Mouse (Mus musculus) lung, adult 2 months (tissue): ENCODE measurements at regions not wholly inside any gene's neighbourhood (a gene's known extent, or its start where the extent isn't known, plus 50 kb on each side); places are given as distances from the start of the nearest gene placed in this dataset.
A peak's percentile ranks its signal among the peaks of the same experiment; 100 is the strongest.

Experiments used
- DNase-seq: peaks from one replicate; pipeline ENCODE4 v3.0.0; 2022
- H3K4me1 ChIP-seq: fragments of 200-500 bp; 2 replicates; pipeline ENCODE4 v1.6.1; 2011; ENCODE audit warnings: low read length; ENCODE audit not compliant: control insufficient read depth, insufficient read depth
- H3K4me3 ChIP-seq: fragments of 200-500 bp; replicated peaks from 2 replicates; pipeline ENCODE3; 2011; ENCODE audit warnings: low read depth, mild to moderate bottlenecking, control low read depth, low read length; ENCODE audit errors: extremely low read depth
- CTCF ChIP-seq: fragments of 200-500 bp; IDR thresholded peaks from 2 replicates; pipeline ENCODE4 v1.5.1; 2011; ENCODE audit warnings: mild to moderate bottlenecking, low read length, control low read depth; ENCODE audit not compliant: insufficient read depth
- POLR2A ChIP-seq: fragments of 200-500 bp; IDR thresholded peaks from 2 replicates; pipeline ENCODE4 v1.6.1; 2011; ENCODE audit warnings: low read depth, mild to moderate bottlenecking, control low read depth, low read length, borderline replicate concordance; ENCODE audit errors: extremely low read depth
- WGBS: fragments of 180-500 bp; shearing (Covaris S2); methylation state at CpG from one replicate; pipeline ENCODE4 v1.1.7; 2018; 5-methylcytosine and 5-hydroxymethylcytosine counted together

GRCm38 (mm10) chr5:15773839-15774238, 59.8 kb upstream of the Speer4c start:
- DNase-seq, result no peak
- WGBS, result 54% methylated on average over 3 of the region's 3 CpGs
- Histone ChIP-seq H3K4me1 (no peaks in the 10 kb centered on the region), H3K4me3 (no peak overlapping the region)
- TF ChIP-seq CTCF, result no peak
- TF ChIP-seq POLR2A, result no peak

GRCm38 (mm10) chr5:15774567-15774966, 60.5 kb upstream of the Speer4c start:
- 41% methylated on average over 3 of the region's 3 CpGs for WGBS
- no peak overlapping the region for H3K4me3 ChIP-seq
- DNase-seq, result no peak
- no peaks in the 10 kb centered on the region for H3K4me1 ChIP-seq
- TF ChIP-seq CTCF (no peak), POLR2A (no peak)

DNA sequence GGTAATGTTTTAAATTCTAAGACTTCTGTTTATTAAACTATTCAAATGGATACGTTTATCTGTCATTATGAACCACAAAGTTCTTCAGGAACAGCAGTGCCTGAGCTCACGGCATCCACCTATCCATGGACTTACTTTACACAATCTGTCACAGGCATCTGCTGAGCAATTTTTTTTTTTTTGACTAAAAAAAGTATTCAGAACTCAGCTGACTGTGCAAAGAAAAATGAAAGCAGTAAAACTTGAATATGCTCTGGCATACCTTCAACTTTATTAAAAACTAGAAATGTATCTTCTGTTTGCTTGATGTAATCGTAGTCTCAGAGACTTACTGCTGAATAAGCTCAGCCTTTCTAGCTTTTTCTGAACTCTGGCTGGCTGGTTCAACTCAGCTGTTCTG, 62.0 kb upstream of the Speer4c start:
- DNase-seq, result no peak
- TF ChIP-seq CTCF (no peak), POLR2A (no peak)
- Histone ChIP-seq H3K4me3 (no peak overlapping the region), H3K4me1 (no peaks in the 10 kb centered on the region)
- WGBS, result 70% methylated on average over 3 of the region's 3 CpGs

DNA sequence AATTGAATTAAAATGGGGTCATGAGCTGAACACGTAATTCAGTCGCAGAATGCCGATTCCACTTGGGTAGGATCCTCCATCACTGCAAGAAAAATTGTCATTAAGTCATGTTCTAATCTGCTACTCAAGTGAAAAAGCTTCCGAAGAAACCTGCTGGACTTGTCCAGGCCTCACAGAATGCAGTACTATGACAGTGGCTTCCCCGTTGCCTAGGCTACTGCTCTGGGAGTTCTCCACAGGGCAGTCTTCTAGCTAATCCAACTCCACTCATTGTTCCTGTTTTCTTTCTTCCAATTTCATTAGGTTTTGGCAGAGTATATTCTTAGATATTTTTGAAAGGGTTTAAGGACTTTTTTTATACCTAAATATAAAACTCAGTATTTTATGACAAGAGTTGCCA, 89.5 kb upstream of the Speer4c start:
- DNase-seq, result no peak
- 80% methylated on average over 5 of the region's 5 CpGs for WGBS
- Histone ChIP-seq H3K4me3 (no peak overlapping the region), H3K4me1 (no peaks in the 10 kb centered on the region)
- TF ChIP-seq CTCF (no peak), POLR2A (no peak)

DNA sequence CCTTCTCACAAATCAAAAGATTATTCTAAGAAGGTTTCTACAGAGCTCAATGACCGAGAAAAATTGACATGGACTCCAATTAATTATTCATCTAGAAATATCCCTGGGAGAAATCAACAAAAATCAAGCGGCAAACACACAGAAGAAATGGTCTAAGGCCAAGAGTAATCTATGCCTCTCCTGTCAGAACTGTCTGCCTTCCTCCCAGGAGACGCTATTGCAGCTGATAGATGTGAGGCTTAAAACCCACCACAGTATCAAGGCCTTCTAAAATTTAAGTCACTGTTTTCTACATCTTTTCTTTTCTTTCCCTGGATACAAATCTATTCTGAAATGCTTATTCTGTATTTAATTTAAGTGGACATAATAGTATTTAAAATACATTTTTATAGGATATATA, 102.8 kb upstream of the Speer4c start:
- TF ChIP-seq POLR2A, result no peak
- TF ChIP-seq CTCF, result no peak
- DNase-seq, result no peak
- Histone ChIP-seq H3K4me1 (no peaks in the 10 kb centered on the region), H3K4me3 (no peak overlapping the region)
- WGBS, result 75% methylated on average over 3 of the region's 3 CpGs

- WGBS, result 59% methylated on average over 3 of the region's 3 CpGs
- DNase-seq, result no peak
- no peak overlapping the region for H3K4me3 ChIP-seq
- no peaks in the 10 kb centered on the region for H3K4me1 ChIP-seq
- no peak for TF ChIP-seq POLR2A
- TF ChIP-seq CTCF, result no peak
Observed at GRCm38 (mm10) chr5:15817366-15817765, 103.3 kb upstream of the Speer4c start.

DNA sequence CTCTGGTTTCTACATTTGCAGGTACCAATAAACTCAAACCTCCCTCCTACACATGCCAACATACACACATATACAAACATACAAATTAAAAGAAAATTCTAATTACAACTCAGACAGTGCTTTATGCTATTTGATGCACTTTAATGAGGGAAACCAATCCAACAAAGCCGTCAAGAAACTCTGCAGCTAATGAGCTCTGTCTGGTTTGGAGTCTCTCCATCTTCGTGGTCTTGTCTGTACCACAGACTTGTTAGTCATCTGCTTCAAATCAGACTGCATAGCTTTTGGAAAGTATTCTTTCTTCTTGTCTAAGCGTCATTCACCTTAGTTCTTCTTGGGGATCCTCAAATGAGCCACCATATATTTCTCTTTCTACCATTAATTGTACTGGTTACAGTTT, 108.9 kb upstream of the Speer4c start:
- no peak for TF ChIP-seq POLR2A
- no peak for TF ChIP-seq CTCF
- no peaks in the 10 kb centered on the region for H3K4me1 ChIP-seq
- no peak for DNase-seq
- H3K4me3 ChIP-seq, result no peak overlapping the region
- WGBS, result 86% methylated on average over 3 of the region's 3 CpGs

DNA sequence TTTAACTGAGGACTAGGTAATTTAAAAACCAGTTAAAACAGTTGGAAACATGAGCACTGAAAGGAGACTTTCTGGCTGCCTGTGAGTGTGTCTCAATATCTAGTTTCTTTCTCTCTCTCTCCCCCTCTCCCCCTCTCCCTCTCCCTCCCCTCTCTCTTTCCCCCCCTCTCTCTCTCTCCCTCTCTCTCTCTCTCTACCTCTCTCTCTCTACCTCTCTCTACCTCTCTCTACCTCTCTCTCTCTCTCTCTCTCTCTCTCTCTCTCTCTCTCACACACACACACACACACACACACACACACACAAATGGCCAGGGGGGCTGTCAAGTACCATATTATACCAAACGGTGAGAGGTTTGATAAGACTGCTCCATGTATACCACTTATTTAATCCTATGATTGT, 103.0 kb upstream of the Cacna2d1 start:
- DNase-seq, result no peak
- TF ChIP-seq POLR2A, result no peak
- TF ChIP-seq CTCF, result no peak
- H3K4me1 ChIP-seq, result no peaks in the 10 kb centered on the region
- H3K4me3 ChIP-seq, result no peak overlapping the region
- 81% methylated on average over 1 of the region's 1 CpGs for WGBS

DNA sequence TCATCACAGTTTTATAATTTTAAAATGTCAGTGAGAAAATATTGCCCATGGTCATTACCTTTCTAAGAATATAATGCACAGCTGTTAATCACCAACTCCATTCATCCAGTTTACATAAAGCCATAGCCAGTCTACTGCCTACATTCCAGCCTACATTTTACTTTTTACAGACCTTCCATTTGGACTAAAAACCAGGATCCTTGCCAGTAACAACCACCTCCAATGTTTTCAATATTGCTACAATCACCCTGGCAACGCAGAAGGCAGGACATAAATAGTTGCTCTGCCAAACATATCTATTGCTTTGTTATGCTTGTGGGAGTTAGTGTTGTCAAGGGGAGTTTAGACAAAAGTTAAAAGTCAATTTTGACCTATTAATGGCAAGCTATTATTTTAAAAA, 102.2 kb upstream of the Cacna2d1 start:
- H3K4me1 ChIP-seq, result no peaks in the 10 kb centered on the region
- WGBS, result 56% methylated on average over 1 of the region's 1 CpGs
- TF ChIP-seq POLR2A, result no peak
- no peak for TF ChIP-seq CTCF
- H3K4me3 ChIP-seq, result no peak overlapping the region
- no peak for DNase-seq

- Histone ChIP-seq H3K4me3 (no peak overlapping the region), H3K4me1 (no peaks in the 10 kb centered on the region)
- TF ChIP-seq POLR2A (no peak), CTCF (peak; percentile 63)
- 32% methylated on average over 17 of the region's 17 CpGs for WGBS
- DNase-seq, result peak; percentile 18
Observed at GRCm38 (mm10) chr5:15838108-15838972, 96.2 kb upstream of the Cacna2d1 start.

DNA sequence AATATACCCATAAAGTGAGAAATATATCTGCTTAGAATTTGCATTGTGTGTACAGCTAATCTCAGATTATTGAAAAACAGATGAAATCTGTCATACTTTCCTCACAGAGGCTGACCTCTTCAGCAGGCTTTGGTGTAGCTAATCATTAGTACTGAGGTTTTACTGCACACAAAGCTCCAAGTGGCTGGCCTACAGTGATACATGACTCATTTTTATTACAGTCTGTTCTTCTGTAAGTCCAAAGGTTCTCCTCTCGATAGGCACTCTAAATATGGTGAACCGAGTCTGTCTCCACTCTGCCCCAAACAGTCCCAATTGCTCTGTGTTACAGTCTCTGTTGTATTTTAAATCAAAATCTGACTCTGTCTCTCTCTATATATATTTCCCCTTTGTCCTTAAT, 87.7 kb upstream of the Cacna2d1 start:
- TF ChIP-seq CTCF, result no peak
- no peak for TF ChIP-seq POLR2A
- no peaks in the 10 kb centered on the region for H3K4me1 ChIP-seq
- 90% methylated on average over 2 of the region's 2 CpGs for WGBS
- DNase-seq, result no peak
- H3K4me3 ChIP-seq, result no peak overlapping the region
